Mouse (Mus musculus): ENCODE measurements around the gene Shld2. TPM values are rescaled to one million over a fixed set of nuclear protein-coding genes. Genes with fewer than 3 reads are reported as not detected.
"Not testable (repeated sequence)": the region's sequence is repeated elsewhere in the genome, so short reads cannot be mapped to it uniquely, and the experiment has no call there.

The Shld2 gene
- polyA plus RNA-seq, 1 experiment from 2014 or later, result 4.8 TPM

DNA sequence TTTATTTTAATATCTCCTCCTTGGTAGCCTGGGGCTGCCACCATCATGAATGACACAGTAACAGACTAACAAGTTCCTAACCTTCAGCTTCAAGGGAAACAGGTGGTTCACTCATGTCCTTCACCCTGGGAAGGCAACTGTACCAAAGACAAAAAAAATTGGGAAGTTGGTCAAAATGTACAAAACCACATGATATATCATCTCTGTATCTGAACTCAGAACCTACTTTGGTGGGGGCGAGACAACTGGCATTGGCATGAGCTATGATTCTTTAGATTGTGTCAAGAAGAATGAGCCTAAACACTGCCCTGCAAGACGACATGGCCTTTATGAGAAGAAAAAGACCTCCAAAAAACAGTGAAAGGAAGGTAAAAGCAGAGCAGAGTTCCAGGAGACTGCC, 29.5 kb downstream of the Shld2 start:
- H3K27ac ChIP-seq (ENCODE audit: low read length), result no peak overlapping the region
- no peaks in the 10 kb centered on the region for H3K36me3 ChIP-seq (ENCODE audit: control insufficient read depth, insufficient read depth, low read length)
- 94% methylated on average over 2 of the region's 2 CpGs for WGBS
- H3K4me2 ChIP-seq (ENCODE audit: low read length), result no peak overlapping the region
- no peak overlapping the region for H3K9ac ChIP-seq (ENCODE audit: low read depth, low read length)
- H3K27me3 ChIP-seq (ENCODE audit: control insufficient read depth, insufficient read depth, low read depth, low read length), result no peaks in the 10 kb centered on the region
- no peak overlapping the region for H3K4me3 ChIP-seq (ENCODE audit: low read depth, low read length)
- H3K9me3 ChIP-seq (replicated peaks; ENCODE audit: control insufficient read depth, low read length, poor library complexity, severe bottlenecking), result no peaks in the 10 kb centered on the region
- ATAC-seq, result no peak
- no peaks in the 10 kb centered on the region for H3K4me1 ChIP-seq (ENCODE audit: control insufficient read depth, insufficient read depth, low read length)

DNA sequence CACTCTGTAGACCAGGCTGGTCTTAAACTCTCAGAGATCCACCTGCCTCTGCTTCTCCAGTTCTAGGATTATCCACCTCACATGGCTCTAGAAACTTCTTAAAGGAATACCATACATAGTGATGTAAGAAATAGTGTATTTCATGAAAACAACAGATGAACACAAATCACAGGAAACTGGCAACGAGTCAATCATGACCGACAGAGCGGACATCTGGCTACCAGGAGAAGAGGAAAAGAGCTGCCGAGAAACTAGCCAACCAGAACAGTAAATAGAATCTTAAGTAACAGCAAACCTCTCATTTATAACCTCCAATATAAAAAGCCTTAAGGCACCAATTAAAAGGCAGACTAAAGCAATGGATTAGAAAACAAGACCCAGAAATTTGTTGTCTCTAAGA, 30.6 kb downstream of the Shld2 start:
- no peak overlapping the region for H3K4me3 ChIP-seq (ENCODE audit: low read depth, low read length)
- no peaks in the 10 kb centered on the region for H3K9me3 ChIP-seq (replicated peaks; ENCODE audit: control insufficient read depth, low read length, poor library complexity, severe bottlenecking)
- no peaks in the 10 kb centered on the region for H3K27me3 ChIP-seq (ENCODE audit: control insufficient read depth, insufficient read depth, low read depth, low read length)
- no peaks in the 10 kb centered on the region for H3K36me3 ChIP-seq (ENCODE audit: control insufficient read depth, insufficient read depth, low read length)
- no peak for ATAC-seq
- H3K9ac ChIP-seq (ENCODE audit: low read depth, low read length), result no peak overlapping the region
- no peak overlapping the region for H3K4me2 ChIP-seq (ENCODE audit: low read length)
- no peaks in the 10 kb centered on the region for H3K4me1 ChIP-seq (ENCODE audit: control insufficient read depth, insufficient read depth, low read length)
- 81% methylated on average over 4 of the region's 4 CpGs for WGBS
- H3K27ac ChIP-seq (ENCODE audit: low read length), result no peak overlapping the region

DNA sequence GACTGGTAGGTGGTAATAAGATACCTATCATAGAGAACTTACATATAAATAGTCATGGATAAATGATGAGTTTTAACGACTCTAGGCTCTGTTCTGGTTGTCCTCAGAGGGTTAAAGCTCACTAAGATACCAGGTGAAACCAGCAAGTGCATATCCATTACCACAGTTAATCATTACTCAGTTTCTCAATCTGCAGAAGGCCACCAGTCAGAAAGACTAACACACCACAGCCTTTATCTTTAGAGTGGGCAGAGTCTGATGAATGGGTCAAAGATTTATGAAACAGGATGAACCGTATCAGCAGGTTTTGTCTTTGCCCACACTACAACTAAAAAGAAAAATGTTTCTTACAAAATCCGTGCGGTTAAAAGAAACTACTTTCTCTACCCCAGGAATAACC, 35.1 kb downstream of the Shld2 start:
- ATAC-seq, result no peak

DNA sequence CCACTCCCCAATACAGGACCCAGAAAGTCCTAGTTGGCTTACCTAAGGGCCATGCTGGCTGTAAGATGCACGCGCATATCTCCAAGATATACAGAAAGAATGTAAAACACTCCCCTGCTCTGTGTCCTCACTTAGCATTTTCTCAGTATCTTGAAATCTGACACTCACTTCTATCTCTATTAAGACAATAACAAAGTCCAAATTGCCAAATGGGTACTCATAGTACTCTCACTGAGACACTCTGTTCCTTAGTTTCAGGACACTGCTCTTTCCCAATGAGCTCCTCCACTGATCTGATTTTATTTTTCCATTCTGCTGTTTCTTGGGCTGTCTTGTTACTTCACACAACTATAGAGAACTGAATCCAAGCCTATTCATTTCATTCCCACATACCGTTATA, 36.2 kb downstream of the Shld2 start:
- Histone ChIP-seq H3K4me1 (ENCODE audit: control insufficient read depth, insufficient read depth, low read length) (no peaks in the 10 kb centered on the region), H3K36me3 (ENCODE audit: control insufficient read depth, insufficient read depth, low read length) (no peaks in the 10 kb centered on the region), H3K27ac (ENCODE audit: low read length) (no peak overlapping the region), H3K27me3 (ENCODE audit: control insufficient read depth, insufficient read depth, low read depth, low read length) (no peaks in the 10 kb centered on the region), H3K9ac (ENCODE audit: low read depth, low read length) (no peak overlapping the region), H3K4me3 (ENCODE audit: low read depth, low read length) (no peak overlapping the region), H3K9me3 (replicated peaks; ENCODE audit: control insufficient read depth, low read length, poor library complexity, severe bottlenecking) (no peaks in the 10 kb centered on the region), H3K4me2 (ENCODE audit: low read length) (no peak overlapping the region)
- 96% methylated on average over 3 of the region's 3 CpGs for WGBS
- no peak for ATAC-seq

More for the DNA sequence above, 35.1 kb downstream of the Shld2 start:
- H3K9me3 ChIP-seq (replicated peaks; ENCODE audit: control insufficient read depth, low read length, poor library complexity, severe bottlenecking), result no peaks in the 10 kb centered on the region
- H3K27me3 ChIP-seq (ENCODE audit: control insufficient read depth, insufficient read depth, low read depth, low read length), result no peaks in the 10 kb centered on the region
- H3K9ac ChIP-seq (ENCODE audit: low read depth, low read length), result no peak overlapping the region
- WGBS, result 88% methylated on average over 4 of the region's 4 CpGs
- no peaks in the 10 kb centered on the region for H3K36me3 ChIP-seq (ENCODE audit: control insufficient read depth, insufficient read depth, low read length)
- H3K4me1 ChIP-seq (ENCODE audit: control insufficient read depth, insufficient read depth, low read length), result no peaks in the 10 kb centered on the region
- no peak overlapping the region for H3K27ac ChIP-seq (ENCODE audit: low read length)
- H3K4me3 ChIP-seq (ENCODE audit: low read depth, low read length), result no peak overlapping the region
- H3K4me2 ChIP-seq (ENCODE audit: low read length), result no peak overlapping the region

DNA sequence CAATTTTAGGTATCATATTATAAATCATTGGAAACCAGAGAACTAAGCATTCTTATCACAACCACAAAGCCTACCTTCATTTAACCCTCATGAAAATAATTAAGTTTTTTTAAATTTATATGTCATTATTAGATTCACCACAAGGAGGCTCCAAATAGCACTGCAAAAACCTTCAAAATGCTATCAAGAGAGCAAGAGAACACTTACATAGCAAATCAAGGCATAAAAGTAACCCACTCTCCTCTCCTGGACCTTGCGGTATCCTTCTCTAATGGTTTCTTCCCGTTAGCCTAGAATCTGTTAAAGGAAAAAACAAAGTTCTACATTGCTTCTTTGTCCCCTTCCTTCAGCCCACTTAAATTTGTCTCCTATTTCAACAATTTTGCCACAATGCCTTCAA, 37.0 kb downstream of the Shld2 start:
- no peaks in the 10 kb centered on the region for H3K27me3 ChIP-seq (ENCODE audit: control insufficient read depth, insufficient read depth, low read depth, low read length)

DNA sequence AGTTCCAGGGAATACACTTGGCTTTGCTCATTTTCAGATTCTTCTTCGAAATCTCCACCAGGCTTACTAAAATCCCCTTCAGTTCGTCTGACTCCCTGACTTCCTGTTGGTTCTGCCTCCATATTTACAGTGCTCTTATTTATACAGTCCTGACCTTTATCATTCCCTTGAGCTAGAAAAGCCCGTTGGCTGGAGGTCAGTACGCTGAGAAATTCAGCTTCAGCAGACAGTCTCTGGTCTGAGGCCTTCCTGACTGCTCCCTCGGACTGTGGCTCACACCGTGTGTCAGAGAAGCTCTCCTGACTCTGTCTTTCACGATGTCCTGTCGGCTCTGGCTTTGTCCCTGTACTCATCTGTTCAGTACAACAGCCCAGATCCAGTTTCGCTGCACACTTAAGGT, 42.2 kb downstream of the Shld2 start:
- no peaks in the 10 kb centered on the region for H3K4me1 ChIP-seq (ENCODE audit: control insufficient read depth, insufficient read depth, low read length)
- 79% methylated on average over 9 of the region's 9 CpGs for WGBS
- ATAC-seq, result no peak

More for the DNA sequence above, 37.0 kb downstream of the Shld2 start:
- no peak overlapping the region for H3K4me3 ChIP-seq (ENCODE audit: low read depth, low read length)
- 64% methylated on average over 2 of the region's 2 CpGs for WGBS
- H3K4me2 ChIP-seq (ENCODE audit: low read length), result no peak overlapping the region
- no peak for ATAC-seq
- no peak overlapping the region for H3K9ac ChIP-seq (ENCODE audit: low read depth, low read length)
- H3K27ac ChIP-seq (ENCODE audit: low read length), result no peak overlapping the region
- H3K9me3 ChIP-seq (replicated peaks; ENCODE audit: control insufficient read depth, low read length, poor library complexity, severe bottlenecking), result no peaks in the 10 kb centered on the region
- H3K4me1 ChIP-seq (ENCODE audit: control insufficient read depth, insufficient read depth, low read length), result no peaks in the 10 kb centered on the region
- H3K36me3 ChIP-seq (ENCODE audit: control insufficient read depth, insufficient read depth, low read length), result no peaks in the 10 kb centered on the region

DNA sequence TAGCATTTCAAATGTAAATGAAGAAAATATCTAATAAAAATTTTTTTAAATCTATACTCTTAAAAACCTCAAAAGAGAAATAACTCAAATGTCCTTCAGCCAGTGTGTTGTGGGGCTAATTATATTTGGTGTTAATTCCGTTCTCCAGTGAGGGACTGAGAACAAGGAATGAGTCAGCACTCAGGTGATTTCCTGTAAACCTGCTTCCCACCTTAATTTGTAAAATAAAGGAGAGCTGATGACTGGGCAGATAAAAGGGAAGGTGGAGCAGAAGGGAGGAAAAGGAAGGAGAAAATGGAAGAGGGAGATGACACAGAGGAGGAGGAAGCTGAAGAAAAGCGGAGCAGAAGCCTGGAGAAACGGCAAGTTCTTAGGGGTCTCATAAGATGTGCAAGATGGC, 51.8 kb downstream of the Shld2 start:
- not testable (repeated sequence) for H3K4me2 ChIP-seq (ENCODE audit: low read length); H3K36me3 ChIP-seq (ENCODE audit: control insufficient read depth, insufficient read depth, low read length); H3K4me3 ChIP-seq (ENCODE audit: low read depth, low read length); H3K27ac ChIP-seq (ENCODE audit: low read length); H3K9ac ChIP-seq (ENCODE audit: low read depth, low read length); ATAC-seq; H3K27me3 ChIP-seq (ENCODE audit: control insufficient read depth, insufficient read depth, low read depth, low read length); H3K4me1 ChIP-seq (ENCODE audit: control insufficient read depth, insufficient read depth, low read length); H3K9me3 ChIP-seq (replicated peaks; ENCODE audit: control insufficient read depth, low read length, poor library complexity, severe bottlenecking)
- WGBS, result 71% methylated on average over 3 of the region's 3 CpGs

More for the DNA sequence above, 42.2 kb downstream of the Shld2 start:
- no peaks in the 10 kb centered on the region for H3K36me3 ChIP-seq (ENCODE audit: control insufficient read depth, insufficient read depth, low read length)
- H3K9ac ChIP-seq (ENCODE audit: low read depth, low read length), result no peak overlapping the region
- H3K27ac ChIP-seq (ENCODE audit: low read length), result no peak overlapping the region
- H3K4me3 ChIP-seq (ENCODE audit: low read depth, low read length), result no peak overlapping the region
- no peaks in the 10 kb centered on the region for H3K27me3 ChIP-seq (ENCODE audit: control insufficient read depth, insufficient read depth, low read depth, low read length)
- no peaks in the 10 kb centered on the region for H3K9me3 ChIP-seq (replicated peaks; ENCODE audit: control insufficient read depth, low read length, poor library complexity, severe bottlenecking)
- no peak overlapping the region for H3K4me2 ChIP-seq (ENCODE audit: low read length)

DNA sequence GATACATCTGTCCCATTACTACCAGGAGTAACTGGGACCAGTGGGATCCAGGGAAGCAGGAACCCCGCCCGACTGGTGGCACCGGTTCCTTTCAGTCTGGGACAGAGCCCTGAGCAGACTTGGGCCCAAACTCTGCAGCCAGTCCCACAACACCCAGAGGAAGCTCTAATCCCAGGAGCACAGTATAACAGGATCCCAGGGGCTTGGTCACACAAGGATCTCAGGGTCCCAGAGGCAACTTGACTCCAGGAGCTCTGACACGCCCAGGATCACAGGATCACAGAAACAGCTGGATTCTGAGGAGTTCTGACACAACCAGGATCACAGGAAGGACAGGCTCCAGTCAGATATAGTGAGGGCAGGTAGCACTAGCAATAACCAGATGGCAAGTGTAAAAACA, 57.0 kb downstream of the Shld2 start:
- H3K9ac ChIP-seq (ENCODE audit: low read depth, low read length), result no peak overlapping the region
- H3K4me1 ChIP-seq (ENCODE audit: control insufficient read depth, insufficient read depth, low read length), result no peaks in the 10 kb centered on the region
- no peaks in the 10 kb centered on the region for H3K36me3 ChIP-seq (ENCODE audit: control insufficient read depth, insufficient read depth, low read length)
- WGBS, result 94% methylated on average over 4 of the region's 4 CpGs
- ATAC-seq, result no peak
- H3K9me3 ChIP-seq (replicated peaks; ENCODE audit: control insufficient read depth, low read length, poor library complexity, severe bottlenecking), result no peaks in the 10 kb centered on the region
- H3K27ac ChIP-seq (ENCODE audit: low read length), result no peak overlapping the region
- H3K4me3 ChIP-seq (ENCODE audit: low read depth, low read length), result no peak overlapping the region
- no peaks in the 10 kb centered on the region for H3K27me3 ChIP-seq (ENCODE audit: control insufficient read depth, insufficient read depth, low read depth, low read length)
- no peak overlapping the region for H3K4me2 ChIP-seq (ENCODE audit: low read length)

DNA sequence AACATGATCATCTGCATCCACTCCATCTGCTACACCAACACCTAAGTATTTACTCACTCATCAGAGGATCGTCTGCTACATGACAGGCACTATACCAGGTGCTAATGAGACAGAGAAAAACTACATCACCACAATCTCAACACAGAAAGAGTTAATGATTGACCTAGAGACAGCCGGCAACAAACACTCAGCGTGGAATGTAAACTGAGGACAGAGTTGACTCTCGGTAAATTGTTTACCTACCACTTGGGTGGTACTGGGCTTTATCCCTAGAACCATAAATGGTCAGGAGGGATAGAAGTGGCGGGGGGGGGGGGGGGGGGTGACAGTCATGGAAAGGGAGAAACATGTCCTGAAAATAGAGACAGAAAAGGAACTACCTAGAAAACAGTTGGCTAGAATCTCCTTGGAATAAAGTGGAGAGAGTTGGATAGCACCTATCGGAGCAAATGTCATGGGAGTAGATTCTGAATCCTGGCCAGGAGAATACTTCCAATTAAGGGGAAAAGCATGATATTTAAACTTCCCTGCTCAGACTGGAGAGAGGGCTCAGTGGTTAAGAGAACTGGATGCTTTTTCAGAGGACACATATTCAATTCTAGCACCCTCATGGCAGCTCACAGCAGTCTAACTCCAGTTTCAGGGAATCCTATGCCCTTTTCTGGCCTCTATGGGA, 57.7 kb downstream of the Shld2 start:
- ATAC-seq, result no peak
- WGBS, result 83% methylated on average over 6 of the region's 6 CpGs
- no peak overlapping the region for H3K4me2 ChIP-seq (ENCODE audit: low read length)
- no peaks in the 10 kb centered on the region for H3K9me3 ChIP-seq (replicated peaks; ENCODE audit: control insufficient read depth, low read length, poor library complexity, severe bottlenecking)
- H3K36me3 ChIP-seq (ENCODE audit: control insufficient read depth, insufficient read depth, low read length), result no peaks in the 10 kb centered on the region
- H3K4me3 ChIP-seq (ENCODE audit: low read depth, low read length), result no peak overlapping the region
- H3K27me3 ChIP-seq (ENCODE audit: control insufficient read depth, insufficient read depth, low read depth, low read length), result no peaks in the 10 kb centered on the region
- H3K27ac ChIP-seq (ENCODE audit: low read length), result no peak overlapping the region
- H3K4me1 ChIP-seq (ENCODE audit: control insufficient read depth, insufficient read depth, low read length), result no peaks in the 10 kb centered on the region
- no peak overlapping the region for H3K9ac ChIP-seq (ENCODE audit: low read depth, low read length)

All from midbrain, embryonic 16.5 days (tissue).